Mouse (Mus musculus) heart, embryonic 11.5 days (tissue): ENCODE measurements around the gene Lrrn1. TPM values are rescaled to one million over a fixed set of nuclear protein-coding genes. Genes with fewer than 3 reads are reported as not detected.

ENCODE experiments used
- ATAC-seq: fragments of 200-750 bp; cut with Nextera tagmentation; replicated peaks from 2 replicates; pipeline ENCODE4 v1.8.0; 2017; ENCODE audit warnings: moderate library complexity; ENCODE audit not compliant: insufficient number of reproducible peaks, low FRiP score, low TSS enrichment
- H3K27ac ChIP-seq: fragments of 300-500 bp; sonication (generic); 2 replicates; pipeline ENCODE4 v1.5.1; 2014; ENCODE audit warnings: mild to moderate bottlenecking, low read depth, low read length
- H3K27me3 ChIP-seq: fragments of 300-500 bp; sonication (generic); 2 replicates; pipeline ENCODE4 v1.6.1; 2014; ENCODE audit warnings: mild to moderate bottlenecking, low read length, mixed read lengths; ENCODE audit not compliant: control insufficient read depth, insufficient read depth
- H3K36me3 ChIP-seq: fragments of 300-500 bp; sonication (generic); 2 replicates; pipeline ENCODE4 v1.6.1; 2014; ENCODE audit warnings: mild to moderate bottlenecking, low read length, moderate library complexity, mixed read lengths; ENCODE audit not compliant: control insufficient read depth, insufficient read depth
- H3K4me1 ChIP-seq: fragments of 300-500 bp; sonication (generic); 2 replicates; pipeline ENCODE4 v1.6.1; 2014; ENCODE audit warnings: low read length; ENCODE audit not compliant: control insufficient read depth, insufficient read depth
- H3K4me2 ChIP-seq: fragments of 300-500 bp; sonication (generic); 2 replicates; pipeline ENCODE4 v1.6.1; 2014; ENCODE audit warnings: mild to moderate bottlenecking, moderate library complexity
- H3K4me3 ChIP-seq: fragments of 300-500 bp; sonication (generic); 2 replicates; pipeline ENCODE4 v1.5.1; 2014; ENCODE audit warnings: low read depth, low read length
- H3K9ac ChIP-seq: fragments of 300-500 bp; sonication (generic); 2 replicates; pipeline ENCODE4 v1.6.1; 2014; ENCODE audit warnings: mild to moderate bottlenecking, low read depth, low read length, moderate library complexity
- H3K9me3 ChIP-seq: fragments of 300-500 bp; sonication (generic); replicated peaks from 2 replicates; pipeline ENCODE4 v1.6.1; 2016; ENCODE audit warnings: low read length; ENCODE audit not compliant: control insufficient read depth
- WGBS: fragments of 180-500 bp; shearing (Covaris S2); extraction: QIAGEN DNeasy Blood & Tissue Kit; methylation state at CpG from one replicate; pipeline ENCODE4 v1.1.7; 2014; ENCODE audit not compliant: insufficient replicate concordance; 5-methylcytosine and 5-hydroxymethylcytosine counted together
- polyA plus RNA-seq: library from polyadenylated mRNA; unstranded; fragments of >200 nt; fragmentation: Nextera tagmentation; extraction: Ambion mirVana; gene quantifications from 2 replicates; pipeline ENCODE4 v1.2.1, GENCODE M21; 2014

Gene Lrrn1
- polyA plus RNA-seq, 1 experiment from 2014 or later = 3.9 TPM

DNA sequence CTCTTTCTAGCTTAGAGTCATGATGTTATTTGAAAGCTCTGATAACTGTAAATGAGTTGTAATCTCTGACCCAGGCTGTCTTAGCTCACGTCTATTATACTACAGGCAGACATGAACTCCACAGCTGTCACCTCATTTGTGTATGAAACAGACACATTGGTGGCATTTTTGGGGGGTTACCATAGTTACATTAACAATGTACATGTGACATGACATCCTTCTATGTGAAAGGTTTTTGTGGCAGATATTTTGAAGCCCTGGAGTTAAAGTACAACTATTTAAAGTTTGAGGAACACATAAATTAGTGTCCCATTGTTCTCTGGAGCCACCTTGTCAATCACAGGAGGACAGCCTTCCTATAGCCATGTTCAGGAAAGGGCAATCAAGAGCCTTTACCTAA lies 5.0 kb downstream of the Lrrn1 start:
- no peak for ATAC-seq
- peaks cover 27% of the 10 kb centered on the region for H3K27me3 ChIP-seq
- H3K9me3 ChIP-seq = no peaks in the 10 kb centered on the region
- no peak overlapping the region for H3K4me3 ChIP-seq
- 0 out of 2 replicates have a peak, but pooled peaks cover 3% of the 10 kb centered on the region for H3K4me1 ChIP-seq
- 28% methylated on average over 1 of the region's 1 CpGs for WGBS
- H3K9ac ChIP-seq = no peak overlapping the region
- H3K36me3 ChIP-seq = no peaks in the 10 kb centered on the region
- H3K4me2 ChIP-seq = no peak overlapping the region
- no peak overlapping the region for H3K27ac ChIP-seq

DNA sequence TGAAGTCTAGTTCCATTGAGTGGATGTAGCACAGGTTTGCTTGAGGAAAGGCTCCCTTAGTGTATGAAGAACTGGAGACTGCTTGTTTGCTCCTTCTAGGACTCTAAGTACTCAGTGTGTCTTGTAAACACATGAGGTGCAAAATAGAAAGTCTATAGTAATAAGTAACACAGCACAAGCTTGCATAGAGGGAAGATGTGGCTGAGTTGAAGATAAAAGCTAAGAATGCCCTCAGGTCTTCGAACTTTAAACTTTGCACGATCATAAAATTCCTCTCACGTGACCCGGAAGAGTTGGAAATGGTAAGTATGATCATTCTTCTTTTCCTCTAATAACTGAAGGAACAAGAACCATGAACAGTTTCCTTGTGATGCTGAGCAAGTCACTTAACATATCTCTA lies 7.1 kb downstream of the Lrrn1 start:
- Histone ChIP-seq H3K27ac (no peak overlapping the region), H3K27me3 (peaks cover 8% of the 10 kb centered on the region), H3K9ac (no peak overlapping the region), H3K4me3 (no peak overlapping the region), H3K36me3 (no peaks in the 10 kb centered on the region), H3K4me1 (no peaks in the 10 kb centered on the region), H3K9me3 (no peaks in the 10 kb centered on the region), H3K4me2 (no peak overlapping the region)
- WGBS = 87% methylated on average over 4 of the region's 4 CpGs
- no peak for ATAC-seq

DNA sequence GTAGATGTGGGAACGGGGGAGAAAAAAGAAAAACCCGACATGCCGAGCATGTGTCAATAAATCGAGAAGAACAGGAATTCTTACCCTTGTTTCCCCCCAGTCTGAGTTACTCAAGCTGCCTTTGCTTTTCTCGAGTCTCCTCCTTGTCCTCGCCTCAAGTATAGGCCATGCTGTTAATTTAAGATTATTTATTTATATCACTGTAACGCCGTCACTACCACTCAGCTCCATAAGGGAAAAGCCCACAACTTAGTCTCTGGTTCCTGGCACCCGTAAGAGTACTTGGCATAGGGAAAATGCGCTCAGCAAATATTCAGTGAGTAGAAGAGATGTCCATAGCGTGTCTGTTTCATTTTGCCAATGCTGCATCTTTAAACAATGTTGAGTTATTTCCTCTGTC lies 11.7 kb downstream of the Lrrn1 start:
- ATAC-seq = no peak
- H3K4me1 ChIP-seq = no peaks in the 10 kb centered on the region
- no peak overlapping the region for H3K9ac ChIP-seq
- H3K4me3 ChIP-seq = no peak overlapping the region
- H3K27me3 ChIP-seq = no peaks in the 10 kb centered on the region
- 78% methylated on average over 11 of the region's 11 CpGs for WGBS
- H3K4me2 ChIP-seq = no peak overlapping the region
- H3K9me3 ChIP-seq = no peaks in the 10 kb centered on the region
- no peak overlapping the region for H3K27ac ChIP-seq
- no peaks in the 10 kb centered on the region for H3K36me3 ChIP-seq

DNA sequence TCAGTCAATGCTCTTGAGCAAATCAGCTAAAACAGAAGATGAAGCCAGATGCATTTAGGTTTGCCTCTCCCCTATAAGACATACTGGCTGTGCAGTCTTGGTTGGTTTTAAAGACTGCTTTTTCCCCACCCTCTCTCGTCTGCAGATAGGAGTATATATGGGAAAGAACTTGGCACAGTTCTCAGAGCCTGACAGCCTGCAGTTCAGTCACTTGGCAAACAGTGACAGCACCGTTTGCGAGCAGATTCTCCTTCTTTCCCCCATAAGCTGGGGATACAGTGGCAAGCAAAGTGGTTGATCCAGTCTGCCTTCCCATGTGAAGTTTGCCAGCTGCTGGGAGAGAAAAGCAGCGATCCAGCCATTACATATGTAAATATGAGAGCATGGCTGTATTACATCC lies 12.3 kb downstream of the Lrrn1 start:
- H3K4me3 ChIP-seq = no peak overlapping the region
- no peaks in the 10 kb centered on the region for H3K27me3 ChIP-seq
- H3K9me3 ChIP-seq = no peaks in the 10 kb centered on the region
- H3K9ac ChIP-seq = no peak overlapping the region
- no peaks in the 10 kb centered on the region for H3K36me3 ChIP-seq
- H3K4me2 ChIP-seq = no peak overlapping the region
- WGBS = 75% methylated on average over 4 of the region's 4 CpGs
- H3K27ac ChIP-seq = no peak overlapping the region
- H3K4me1 ChIP-seq = no peaks in the 10 kb centered on the region
- no peak for ATAC-seq

DNA sequence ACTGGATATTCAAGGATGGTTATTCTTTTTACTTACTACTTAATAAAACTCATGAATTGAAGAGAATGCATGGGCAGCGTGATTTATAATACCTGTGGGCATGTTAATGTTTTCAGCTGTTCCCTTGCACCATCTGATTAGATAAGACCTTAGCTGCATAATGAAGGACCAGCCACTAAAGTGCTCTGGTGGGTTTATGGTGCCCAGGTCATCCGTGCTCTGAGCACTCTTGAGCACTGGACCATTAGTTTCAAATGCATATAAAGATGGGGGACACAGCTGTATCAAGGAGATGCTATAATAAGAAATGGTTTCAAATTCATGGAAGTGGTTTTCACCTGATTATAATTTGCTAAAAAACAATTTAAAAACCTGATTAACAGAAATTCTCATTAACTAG lies 16.7 kb downstream of the Lrrn1 start:
- Histone ChIP-seq H3K4me2 (no peak overlapping the region), H3K4me1 (no peaks in the 10 kb centered on the region), H3K27ac (no peak overlapping the region), H3K9me3 (no peaks in the 10 kb centered on the region), H3K36me3 (no peaks in the 10 kb centered on the region), H3K9ac (no peak overlapping the region), H3K4me3 (no peak overlapping the region), H3K27me3 (no peaks in the 10 kb centered on the region)
- WGBS = 74% methylated on average over 2 of the region's 2 CpGs
- no peak for ATAC-seq

DNA sequence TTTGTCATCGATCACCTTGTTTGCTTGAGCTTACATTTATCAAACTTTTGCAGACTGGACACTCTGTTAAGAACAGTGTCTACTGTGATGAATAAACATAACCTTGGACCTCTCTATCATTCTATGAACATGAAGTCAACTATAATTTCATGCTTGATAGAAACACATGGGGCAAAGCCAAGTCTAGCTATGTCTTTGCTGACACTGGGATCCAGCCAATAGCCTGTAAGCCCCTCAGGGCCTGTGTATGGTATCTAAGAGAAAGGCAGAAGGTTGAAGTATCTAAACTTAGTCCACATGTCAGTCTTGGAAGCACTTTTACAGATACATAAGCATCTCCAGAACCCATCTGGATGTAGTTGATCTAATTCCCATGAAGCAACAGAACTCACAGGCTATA lies 22.9 kb downstream of the Lrrn1 start:
- Histone ChIP-seq H3K36me3 (no peaks in the 10 kb centered on the region), H3K9me3 (no peaks in the 10 kb centered on the region), H3K4me3 (no peak overlapping the region), H3K4me1 (no peaks in the 10 kb centered on the region), H3K9ac (no peak overlapping the region), H3K27me3 (no peaks in the 10 kb centered on the region), H3K27ac (no peak overlapping the region), H3K4me2 (no peak overlapping the region)
- ATAC-seq = no peak
- 72% methylated on average over 1 of the region's 1 CpGs for WGBS

DNA sequence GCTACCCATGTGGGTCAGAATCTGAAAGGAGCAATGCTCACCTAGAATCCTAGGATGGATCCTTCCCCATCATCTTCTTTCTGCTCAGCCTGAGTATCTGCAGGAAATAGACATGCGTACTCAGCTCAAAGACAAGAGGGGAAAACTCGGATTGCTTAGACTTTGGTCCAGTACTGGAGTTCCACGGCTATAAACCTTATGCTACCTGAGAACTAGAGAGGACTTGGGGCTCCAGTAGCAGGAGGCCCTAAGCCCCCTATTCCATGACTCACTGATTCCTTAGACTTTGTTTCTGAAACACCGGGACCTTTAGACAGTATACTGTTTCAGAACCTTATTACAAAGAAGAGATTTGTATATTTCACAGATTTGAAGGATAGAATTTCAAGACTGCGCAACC lies 25.8 kb downstream of the Lrrn1 start:
- 86% methylated on average over 5 of the region's 5 CpGs for WGBS
- Histone ChIP-seq H3K9ac (no peak overlapping the region), H3K4me3 (no peak overlapping the region), H3K27me3 (no peaks in the 10 kb centered on the region), H3K27ac (no peak overlapping the region), H3K4me1 (no peaks in the 10 kb centered on the region), H3K36me3 (no peaks in the 10 kb centered on the region), H3K4me2 (no peak overlapping the region), H3K9me3 (no peaks in the 10 kb centered on the region)
- ATAC-seq = no peak

DNA sequence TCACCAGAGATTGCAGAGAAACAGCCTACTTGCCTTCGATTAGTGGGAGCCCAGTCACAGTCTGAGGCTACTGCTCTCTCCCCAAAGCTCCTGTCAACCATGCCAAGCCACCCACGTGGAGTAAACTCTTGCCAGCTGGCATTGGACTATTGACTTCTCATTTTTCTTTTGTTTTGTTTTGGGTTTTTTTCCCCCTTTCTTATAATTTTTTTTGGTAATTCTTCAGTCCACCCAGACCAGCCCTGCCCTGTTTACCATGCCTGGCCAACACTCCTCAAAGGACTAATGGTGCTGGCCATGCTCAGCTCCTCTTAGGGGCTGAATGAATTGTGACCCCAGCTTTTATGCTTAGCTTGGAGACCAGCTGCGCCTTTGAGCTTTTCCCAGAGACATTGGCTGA lies 27.4 kb downstream of the Lrrn1 start:
- Histone ChIP-seq H3K9ac (no peak overlapping the region), H3K4me1 (no peaks in the 10 kb centered on the region), H3K27me3 (no peaks in the 10 kb centered on the region), H3K27ac (no peak overlapping the region), H3K36me3 (no peaks in the 10 kb centered on the region), H3K9me3 (no peaks in the 10 kb centered on the region), H3K4me2 (no peak overlapping the region), H3K4me3 (no peak overlapping the region)
- ATAC-seq = no peak
- WGBS = 67% methylated on average over 3 of the region's 3 CpGs

DNA sequence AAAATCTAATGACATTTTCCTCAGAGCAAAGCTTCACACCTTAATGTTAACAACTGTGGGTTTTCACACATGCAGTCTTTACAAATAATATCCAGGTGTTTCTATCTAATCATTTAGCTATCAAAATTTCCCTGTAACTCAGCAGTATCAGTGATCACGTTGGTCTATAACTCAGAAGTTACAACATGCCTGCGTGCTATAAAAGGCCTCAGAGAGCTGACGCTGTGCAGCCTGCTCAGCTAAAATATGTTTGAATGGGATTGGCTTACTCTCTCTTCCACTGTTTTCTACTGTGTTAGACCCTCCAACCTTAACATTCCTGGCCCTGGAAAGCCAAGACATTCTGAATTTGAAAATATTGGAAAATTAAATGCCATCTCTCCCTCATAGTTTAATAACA lies 28.2 kb downstream of the Lrrn1 start:
- Histone ChIP-seq H3K9ac (no peak overlapping the region), H3K4me2 (no peak overlapping the region), H3K4me3 (no peak overlapping the region), H3K36me3 (no peaks in the 10 kb centered on the region), H3K27me3 (no peaks in the 10 kb centered on the region), H3K27ac (no peak overlapping the region), H3K4me1 (no peaks in the 10 kb centered on the region), H3K9me3 (no peaks in the 10 kb centered on the region)
- ATAC-seq = no peak
- 81% methylated on average over 3 of the region's 3 CpGs for WGBS
